Mouse (Mus musculus): ENCODE measurements around the gene Smc1a. TPM values are rescaled to one million over a fixed set of nuclear protein-coding genes. Genes with fewer than 3 reads are reported as not detected.
"Not testable (repeated sequence)": the region's sequence is repeated elsewhere in the genome, so short reads cannot be mapped to it uniquely, and the experiment has no call there.

Smc1a gene
- 10 to 100 TPM; 91.4 to 94.0 TPM for polyA plus RNA-seq (2017; shearing (Covaris generic))

- ATAC-seq: peak; percentile 92
These were observed at the start of gene Smc1a, which contains the start of gene Ribc1 for GRCm38 (mm10) chrX:152016151-152017145. Gene Smc1a (plus strand): TSS chrX:152016428. Gene Ribc1 (minus strand): TSS chrX:152016295.

DNA sequence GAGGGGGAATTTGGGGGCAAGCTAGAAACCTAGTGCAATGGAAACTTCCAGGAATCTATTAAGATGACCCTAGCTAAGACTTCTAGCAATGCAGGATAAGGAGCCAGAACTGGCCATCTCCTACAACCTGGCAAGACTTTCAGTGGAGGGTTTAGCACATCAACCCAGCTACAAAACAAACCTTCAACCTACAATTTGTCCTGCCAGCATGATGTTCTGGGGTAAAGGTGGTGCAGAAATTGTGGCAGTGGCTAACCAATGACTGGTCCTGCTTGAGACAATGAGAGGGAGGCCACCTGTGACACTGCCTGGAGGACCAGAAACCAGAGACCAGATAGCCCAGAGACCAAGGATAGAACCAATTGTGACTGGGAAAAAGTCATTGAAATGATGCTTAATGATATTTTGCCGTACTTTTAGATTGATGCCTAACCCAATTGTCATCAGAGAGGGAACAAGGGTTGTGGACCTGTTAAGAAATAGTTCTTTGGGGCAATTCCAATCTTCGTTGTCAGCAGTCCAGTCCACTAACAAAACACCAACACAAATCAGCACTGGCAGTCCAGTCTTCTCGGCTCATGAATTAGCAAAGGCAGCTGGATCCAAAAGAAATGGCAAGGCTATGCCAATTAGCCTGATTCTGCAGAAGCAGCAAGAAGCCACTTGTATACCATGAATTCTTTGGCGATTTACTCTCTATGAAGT lies 17.1 kb upstream of the Smc1a start:
- no peak for ATAC-seq

GRCm38 (mm10) chrX:152001182-152001684 lies 15.0 kb upstream of the Smc1a start:
- no peak for ATAC-seq

DNA sequence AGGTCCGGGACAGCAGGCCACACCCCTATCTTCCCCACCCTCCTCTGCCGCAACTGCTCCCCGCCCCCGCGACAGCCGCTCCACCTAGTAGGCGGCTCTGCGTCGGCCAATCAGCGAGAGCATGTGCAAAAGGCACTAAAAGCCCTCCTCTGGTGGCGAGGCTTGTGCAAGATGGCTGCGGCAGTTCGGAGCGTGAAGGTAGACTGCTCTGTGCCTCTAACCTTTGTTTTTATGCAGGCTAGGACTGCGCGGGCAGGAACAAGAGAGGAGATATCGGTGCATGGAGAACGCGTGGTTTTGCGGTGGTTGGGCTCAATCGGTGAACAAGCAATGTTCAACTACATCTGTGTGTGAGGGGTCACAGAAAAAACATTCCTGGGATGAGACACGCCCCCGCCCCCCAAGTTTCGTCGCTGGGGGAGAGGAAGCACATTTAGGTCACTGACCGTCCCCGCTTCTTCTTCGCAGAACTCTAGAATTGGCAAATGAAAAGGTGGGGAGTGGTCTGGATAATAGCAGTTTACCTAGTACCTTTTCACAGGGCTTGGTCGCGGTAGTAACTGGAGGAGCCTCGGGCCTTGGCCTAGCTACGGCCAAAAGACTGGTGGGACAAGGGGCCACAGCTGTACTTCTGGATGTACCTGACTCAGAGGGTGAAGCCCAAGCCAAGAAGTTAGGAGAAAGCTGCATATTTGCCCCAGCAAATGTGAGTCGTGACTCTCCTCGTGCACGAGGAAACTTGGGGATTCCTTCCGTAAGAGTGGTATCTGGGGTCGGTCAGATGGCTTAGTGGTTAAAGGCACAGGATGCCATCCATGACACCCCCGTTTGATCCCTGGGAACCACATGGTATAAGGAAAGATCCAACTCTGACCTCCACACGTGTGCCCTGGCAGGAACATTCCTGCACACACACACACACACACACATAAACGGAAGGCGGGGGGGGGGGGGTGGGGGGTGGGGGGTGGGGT lies 14.2 kb upstream of the Smc1a start, which contains the start of gene Hsd17b10:
TSS of gene Hsd17b10 (plus strand) at position 109 of the 974 bp plus-strand sequence.
- peak; percentile 99 for ATAC-seq

DNA sequence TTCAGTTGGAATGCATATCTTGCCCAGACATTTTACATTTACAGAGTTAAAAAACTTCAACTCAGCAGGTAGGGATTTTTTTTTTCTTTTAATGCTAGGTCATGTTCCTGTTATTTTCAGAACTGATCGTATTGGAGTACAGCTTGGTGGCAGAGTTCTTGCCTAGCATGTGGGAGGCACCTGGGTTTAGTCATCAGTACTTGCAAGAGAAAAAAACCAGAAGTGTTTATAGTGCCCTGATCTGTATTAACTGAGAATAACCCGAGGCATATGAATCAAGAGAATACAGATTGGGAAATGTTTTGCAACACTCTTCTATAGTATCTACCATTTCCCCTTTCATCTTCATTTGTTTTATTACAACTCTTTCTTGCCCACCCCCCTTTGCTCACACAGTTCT lies 13.4 kb upstream of the Smc1a start:
- no peak for ATAC-seq

DNA sequence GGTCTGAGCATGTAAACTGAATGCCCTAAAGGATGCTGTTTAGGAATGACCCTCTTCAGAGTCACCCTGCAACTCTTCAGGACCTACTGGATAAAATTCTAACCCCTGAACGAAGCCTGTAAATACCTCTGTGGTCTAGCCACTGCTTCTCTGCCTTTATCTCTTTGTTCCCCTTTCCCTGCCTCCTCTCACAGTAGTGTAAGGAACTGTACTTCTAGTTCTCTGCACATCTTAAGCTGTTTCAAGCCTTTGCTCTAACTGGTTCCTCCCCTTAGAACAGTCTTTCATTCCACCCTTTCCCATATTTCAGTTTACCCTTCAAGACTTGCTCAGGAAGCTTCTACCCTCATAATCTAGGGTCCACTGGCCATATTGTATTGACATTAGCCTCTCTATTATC lies 8.4 kb upstream of the Smc1a start:
- no peak for ATAC-seq

- no peak for ATAC-seq
These were observed 477 bp upstream of the Smc1a start for GRCm38 (mm10) chrX:152015752-152016150.

DNA sequence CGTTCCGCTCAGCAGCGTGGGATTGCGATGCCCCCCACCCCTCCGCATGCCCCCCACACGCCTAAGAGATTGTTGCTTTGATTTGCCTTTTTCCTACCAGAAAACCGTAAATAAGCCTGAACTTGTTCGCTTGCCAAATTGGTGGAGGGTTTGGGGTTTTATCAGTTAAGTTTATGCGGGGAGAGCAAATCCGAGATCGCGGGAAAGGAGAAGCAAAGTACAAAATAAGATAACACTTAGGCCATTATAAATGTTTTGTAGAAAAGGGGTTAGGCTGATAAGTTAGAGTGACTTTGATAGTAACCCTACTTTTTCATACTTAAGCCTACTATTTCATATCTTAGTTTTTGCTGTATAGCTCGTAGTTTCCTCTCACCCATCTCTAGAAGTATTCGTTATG lies 958 bp downstream of the Smc1a start:
- no peak for ATAC-seq

DNA sequence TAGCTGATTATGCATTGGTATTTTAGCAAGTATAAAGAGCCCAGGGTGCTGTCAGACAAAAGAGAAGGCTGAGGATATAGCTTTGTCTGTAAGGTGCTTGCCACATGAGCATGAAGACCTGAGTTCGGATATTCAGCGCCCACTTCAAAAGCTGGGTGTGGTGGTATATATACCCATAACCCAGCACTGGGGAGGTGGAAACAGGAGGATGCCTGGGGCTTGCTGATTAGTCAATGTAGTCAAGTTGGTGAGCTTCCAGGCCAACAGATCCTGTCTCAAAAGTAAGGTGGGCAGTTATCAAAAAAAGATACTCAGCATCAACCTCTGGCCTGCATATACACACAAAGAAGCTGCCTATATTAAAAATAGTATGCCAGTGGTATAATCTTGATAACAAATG lies 3.1 kb downstream of the Smc1a start:
- no peak for ATAC-seq

GRCm38 (mm10) chrX:152039865-152040264 lies 23.6 kb downstream of the Smc1a start:
- ATAC-seq: no peak

- no peak for ATAC-seq
These were observed 31.0 kb downstream of the Smc1a start for GRCm38 (mm10) chrX:152047230-152047629.

- ATAC-seq: no peak
These were observed 36.3 kb downstream of the Smc1a start for GRCm38 (mm10) chrX:152052546-152052945.

- ATAC-seq: no peak
These were observed 37.9 kb downstream of the Smc1a start for GRCm38 (mm10) chrX:152054094-152054493.

- no peak for ATAC-seq
These were observed 49.4 kb downstream of the Smc1a start for GRCm38 (mm10) chrX:152065674-152066073.

GRCm38 (mm10) chrX:152067789-152068188 lies 51.6 kb downstream of the Smc1a start:
- no peak for ATAC-seq

GRCm38 (mm10) chrX:152089832-152090614 lies 73.8 kb downstream of the Smc1a start:
- ATAC-seq: not testable (repeated sequence)

- ATAC-seq: no peak
These were observed 81.3 kb downstream of the Smc1a start for GRCm38 (mm10) chrX:152097572-152097971.

Measured in activated CD4-positive, CD25-positive, alpha-beta regulatory T cell, adult 4 months (primary cell).